Mouse (Mus musculus) 3134 (cell line): ENCODE data around the gene 4930548H24Rik.

ENCODE experiments used
- DNase-seq: peaks from one replicate; pipeline ENCODE4 v3.0.0-alpha.2; 2011; ENCODE audit warnings: low spot score; ENCODE audit not compliant: insufficient read length; ENCODE audit errors: extremely low read depth

The 4930548H24Rik gene

DNA sequence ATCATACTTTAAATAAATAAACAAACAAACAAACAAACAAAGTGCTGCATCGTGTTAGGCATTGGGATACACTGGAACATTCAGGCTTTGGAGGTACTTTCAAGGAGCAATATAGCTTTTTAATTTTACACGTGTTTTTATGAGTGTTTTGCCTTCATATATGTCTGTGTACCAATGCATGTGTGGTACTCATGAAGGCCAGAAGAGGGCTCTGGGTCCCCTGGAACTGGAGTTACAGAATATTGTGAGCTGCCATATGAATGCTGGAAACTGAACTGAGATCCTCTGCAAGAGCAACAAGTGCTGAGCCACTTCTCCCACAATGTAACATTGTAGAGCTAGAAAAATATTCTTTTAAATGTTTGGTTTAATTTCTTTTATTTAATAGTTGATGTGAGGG, 49.7 kb downstream of the 4930548H24Rik start:
- no peak for DNase-seq
